Mouse (Mus musculus) heart, embryonic 13.5 days (tissue): ENCODE data around the gene Cd99l2. TPM values are rescaled to one million over a fixed set of nuclear protein-coding genes. Genes with fewer than 3 reads are reported as not detected.
"Not testable (repeated sequence)": the region's sequence is repeated elsewhere in the genome, so short reads cannot be mapped to it uniquely, and the experiment has no call there.

ENCODE experiments used
- ATAC-seq: fragments of 200-750 bp; cut with Nextera tagmentation; 2 replicates; pipeline ENCODE4 v1.8.0; 2017; ENCODE audit warnings: moderate TSS enrichment; ENCODE audit not compliant: insufficient number of reproducible peaks, low FRiP score, low TSS enrichment; ENCODE audit errors: extremely low read depth
- H3K27ac ChIP-seq: fragments of 300-500 bp; sonication (generic); replicated peaks from 2 replicates; pipeline ENCODE4 v1.5.1; 2015; ENCODE audit warnings: moderate library complexity, mild to moderate bottlenecking, inconsistent platforms
- H3K27me3 ChIP-seq: fragments of 300-500 bp; sonication (generic); replicated peaks from 2 replicates; pipeline ENCODE4 v1.6.1; 2015; ENCODE audit warnings: mild to moderate bottlenecking, inconsistent platforms
- H3K36me3 ChIP-seq: fragments of 300-500 bp; sonication (generic); 2 replicates; pipeline ENCODE4 v1.6.1; 2015; ENCODE audit warnings: mild to moderate bottlenecking, inconsistent platforms
- H3K4me1 ChIP-seq: fragments of 300-500 bp; sonication (generic); 2 replicates; pipeline ENCODE4 v1.6.1; 2015; ENCODE audit warnings: inconsistent platforms
- H3K4me2 ChIP-seq: fragments of 300-500 bp; sonication (generic); 2 replicates; pipeline ENCODE4 v1.6.1; 2015; ENCODE audit warnings: inconsistent platforms, mild to moderate bottlenecking, moderate library complexity
- H3K4me3 ChIP-seq: fragments of 300-500 bp; sonication (generic); 2 replicates; pipeline ENCODE4 v1.5.1; 2015; ENCODE audit warnings: moderate library complexity, mild to moderate bottlenecking, inconsistent platforms
- H3K9ac ChIP-seq: fragments of 300-500 bp; sonication (generic); 2 replicates; pipeline ENCODE4 v1.6.1; 2015; ENCODE audit warnings: inconsistent platforms, mild to moderate bottlenecking, moderate library complexity
- H3K9me3 ChIP-seq: fragments of 300-500 bp; sonication (generic); 2 replicates; pipeline ENCODE4 v1.6.1; 2016; ENCODE audit warnings: inconsistent platforms
- WGBS: fragments of 180-500 bp; shearing (Covaris S2); methylation state at CpG from one replicate; pipeline ENCODE4 v1.1.7; 2015; ENCODE audit warnings: mixed read lengths; 5-methylcytosine and 5-hydroxymethylcytosine counted together
- polyA plus RNA-seq: library from polyadenylated mRNA; unstranded; fragments of >200 nt; fragmentation: Nextera tagmentation; extraction: Ambion mirVana; gene quantifications from 2 replicates; pipeline ENCODE4 v1.2.1, GENCODE M21; 2015

The Cd99l2 gene
- polyA plus RNA-seq, 1 experiment from 2014 or later, result 30.6 TPM

DNA sequence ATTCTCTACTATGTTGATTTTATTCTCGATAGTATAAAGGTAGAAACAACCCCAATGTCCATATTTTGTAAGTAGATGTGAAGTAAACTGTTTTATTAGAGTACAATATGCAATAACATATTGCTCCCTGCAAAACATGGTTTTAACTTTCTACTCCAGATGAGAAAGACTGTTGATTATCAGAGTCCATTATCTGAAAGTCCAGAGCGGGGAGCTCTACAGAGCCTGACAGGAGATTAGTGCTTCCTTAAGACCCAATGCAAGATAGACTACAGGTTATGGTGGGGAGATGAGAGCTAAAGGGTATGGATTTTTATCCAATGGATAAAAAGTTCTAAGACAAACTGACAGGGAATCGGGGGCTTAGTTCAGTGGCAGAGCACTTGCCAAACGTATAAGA is 26.6 kb upstream of the Cd99l2 start:
- Histone ChIP-seq H3K9me3 (no peaks in the 10 kb centered on the region), H3K4me1 (no peaks in the 10 kb centered on the region), H3K36me3 (no peaks in the 10 kb centered on the region), H3K4me3 (no peak overlapping the region), H3K27me3 (peaks cover 19% of the 10 kb centered on the region), H3K27ac (no peak overlapping the region), H3K9ac (no peak overlapping the region), H3K4me2 (no peak overlapping the region)
- WGBS, result 70% methylated on average over 4 of the region's 4 CpGs
- ATAC-seq, result no peak

DNA sequence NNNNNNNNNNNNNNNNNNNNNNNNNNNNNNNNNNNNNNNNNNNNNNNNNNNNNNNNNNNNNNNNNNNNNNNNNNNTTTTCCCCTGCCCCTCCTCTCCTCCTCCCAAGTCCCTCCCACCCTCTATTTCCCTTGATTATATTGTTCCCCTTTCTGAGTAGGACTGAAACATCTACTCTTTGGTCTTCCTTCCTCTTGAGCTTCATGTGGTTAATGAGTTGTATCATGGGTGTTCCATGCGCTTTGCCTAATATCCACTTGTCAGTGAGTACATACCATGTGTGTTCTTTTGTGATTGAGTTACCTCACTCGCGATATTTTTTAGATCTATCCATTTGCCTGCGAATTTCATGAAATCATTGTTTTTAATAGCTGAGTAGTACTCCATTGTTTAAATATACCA is 13.9 kb upstream of the Cd99l2 start:
- H3K9ac ChIP-seq, H3K27ac ChIP-seq, H3K4me1 ChIP-seq, H3K4me2 ChIP-seq, H3K4me3 ChIP-seq, H3K36me3 ChIP-seq, ATAC-seq, H3K9me3 ChIP-seq, H3K27me3 ChIP-seq: not testable (repeated sequence)
- 84% methylated on average over 4 of the region's 4 CpGs for WGBS

DNA sequence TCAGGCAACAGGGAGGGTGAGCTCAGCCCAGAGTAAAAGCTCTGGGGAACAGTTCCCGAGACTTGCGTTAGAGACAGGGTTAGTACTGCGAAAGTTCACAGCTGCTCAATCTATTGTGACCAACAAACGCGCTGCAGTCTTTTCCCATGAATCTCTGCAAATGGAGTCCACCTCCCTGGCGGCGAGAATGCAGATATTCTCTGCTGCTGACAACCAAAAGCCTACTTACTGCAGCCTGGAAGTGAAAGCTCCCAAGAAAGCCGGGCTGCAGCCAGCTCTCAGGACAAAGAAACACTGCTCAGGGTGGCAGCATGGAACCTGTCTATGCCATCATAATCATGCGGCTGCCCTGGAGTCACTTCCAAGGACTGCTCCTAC is 619 bp upstream of the Cd99l2 start:
- H3K4me3 ChIP-seq, result peak overlapping the region; percentile 63
- no peaks in the 10 kb centered on the region for H3K9me3 ChIP-seq
- no peak for ATAC-seq
- 14% methylated on average over 9 of the region's 9 CpGs for WGBS
- H3K9ac ChIP-seq, result peak overlapping the region; percentile 85
- H3K4me1 ChIP-seq, result peaks cover 15% of the 10 kb centered on the region; the same call in 1 of the 2 replicates
- H3K27ac ChIP-seq, result peak overlapping the region; percentile 95
- no peaks in the 10 kb centered on the region for H3K36me3 ChIP-seq
- H3K4me2 ChIP-seq, result peak overlapping the region; percentile 73
- H3K27me3 ChIP-seq, result peaks cover 5% of the 10 kb centered on the region

DNA sequence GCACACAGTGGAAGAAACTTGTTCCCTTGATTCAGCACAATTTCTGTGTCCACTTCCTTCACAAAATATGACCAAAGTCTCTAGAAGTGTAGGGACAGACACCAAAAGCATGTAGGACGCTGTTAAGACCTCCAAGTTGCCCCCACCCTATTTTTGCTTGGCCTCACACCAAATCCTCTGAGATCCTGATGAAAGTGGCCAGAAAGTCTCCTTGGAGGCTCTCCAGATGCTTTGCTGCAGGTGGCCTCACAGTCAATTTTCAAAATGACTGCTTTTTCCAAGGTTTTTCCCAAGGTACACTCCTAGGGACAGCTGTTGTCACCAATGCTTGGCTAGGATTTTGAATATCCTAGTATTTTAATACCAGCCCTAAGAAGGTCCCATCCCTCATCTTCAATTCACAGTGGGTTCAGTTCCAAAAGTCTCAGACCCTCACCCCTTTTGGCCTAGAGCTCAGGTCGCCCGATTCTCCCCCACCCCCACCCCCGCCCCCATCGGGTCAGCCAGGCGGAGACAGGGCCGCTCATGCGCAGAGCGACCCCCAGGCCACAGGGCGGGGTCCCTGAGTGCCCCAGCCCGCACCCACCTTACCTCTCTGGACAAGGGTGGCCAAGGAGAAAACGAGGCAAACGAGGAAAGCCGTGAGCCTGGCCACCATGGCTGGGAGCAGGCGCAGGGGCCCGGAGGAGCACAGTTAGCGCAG is 567 bp downstream of the Cd99l2 start:
- Histone ChIP-seq H3K4me3 (peak overlapping the region; percentile 63), H3K36me3 (no peaks in the 10 kb centered on the region), H3K4me1 (peaks cover 15% of the 10 kb centered on the region; the same call in 1 of the 2 replicates), H3K27me3 (no peaks in the 10 kb centered on the region; the same call in 1 of the 2 replicates), H3K4me2 (peak overlapping the region; percentile 73), H3K9ac (peak overlapping the region; percentile 85), H3K9me3 (no peaks in the 10 kb centered on the region), H3K27ac (peak overlapping the region; percentile 95)
- WGBS, result 14% methylated on average over 16 of the region's 17 CpGs
- peak; percentile 69 for ATAC-seq

DNA sequence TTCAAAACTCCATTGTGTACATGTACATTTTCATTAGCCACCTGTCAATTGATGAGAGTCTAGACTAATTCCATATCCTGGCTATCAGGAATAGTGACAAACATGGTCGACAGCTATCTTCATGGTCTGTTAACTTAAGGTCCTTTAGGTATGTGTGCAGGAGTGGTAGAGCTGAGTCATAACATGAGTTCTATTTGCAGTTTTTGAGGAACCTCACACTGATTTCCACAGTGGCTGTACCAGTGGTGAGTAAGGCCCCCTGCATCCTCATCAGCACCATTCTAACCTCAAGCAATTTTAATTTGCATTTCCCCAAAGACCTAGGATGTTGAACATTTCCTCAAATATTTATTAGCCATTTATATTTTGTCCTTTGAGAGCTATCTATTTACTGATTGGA is 3.3 kb downstream of the Cd99l2 start:
- no peak for ATAC-seq
- no peak overlapping the region for H3K9ac ChIP-seq
- no peak overlapping the region for H3K4me2 ChIP-seq
- H3K27ac ChIP-seq, result no peak overlapping the region
- H3K9me3 ChIP-seq, result no peaks in the 10 kb centered on the region
- 67% methylated on average over 1 of the region's 1 CpGs for WGBS
- H3K27me3 ChIP-seq, result no peaks in the 10 kb centered on the region
- peaks cover 15% of the 10 kb centered on the region; the same call in 1 of the 2 replicates for H3K4me1 ChIP-seq
- no peaks in the 10 kb centered on the region for H3K36me3 ChIP-seq
- no peak overlapping the region for H3K4me3 ChIP-seq

DNA sequence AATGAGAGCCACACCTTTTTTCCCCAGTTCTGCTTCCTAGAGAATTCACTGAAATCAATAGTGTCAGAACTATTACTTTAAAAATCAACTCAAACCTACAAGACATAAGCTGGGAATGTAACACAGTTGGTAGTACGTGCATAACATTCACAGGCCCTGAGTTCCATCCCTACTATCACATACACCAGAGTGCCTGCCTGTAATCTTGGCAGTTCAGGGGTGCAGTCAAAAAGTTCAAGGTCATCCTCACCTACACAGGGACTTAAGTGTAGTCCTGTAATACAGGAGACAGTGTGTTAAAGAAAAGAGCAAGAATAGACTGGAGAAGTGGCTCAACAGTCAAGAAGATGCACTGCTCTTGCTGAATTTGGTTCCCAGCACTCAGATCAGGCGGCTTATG is 10.4 kb downstream of the Cd99l2 start:
- no peaks in the 10 kb centered on the region for H3K27me3 ChIP-seq
- no peaks in the 10 kb centered on the region for H3K36me3 ChIP-seq
- no peaks in the 10 kb centered on the region for H3K4me1 ChIP-seq
- H3K27ac ChIP-seq, result no peak overlapping the region
- H3K4me2 ChIP-seq, result no peak overlapping the region
- no peak overlapping the region for H3K4me3 ChIP-seq
- no peaks in the 10 kb centered on the region for H3K9me3 ChIP-seq
- ATAC-seq, result no peak
- 76% methylated on average over 2 of the region's 2 CpGs for WGBS
- H3K9ac ChIP-seq, result no peak overlapping the region

DNA sequence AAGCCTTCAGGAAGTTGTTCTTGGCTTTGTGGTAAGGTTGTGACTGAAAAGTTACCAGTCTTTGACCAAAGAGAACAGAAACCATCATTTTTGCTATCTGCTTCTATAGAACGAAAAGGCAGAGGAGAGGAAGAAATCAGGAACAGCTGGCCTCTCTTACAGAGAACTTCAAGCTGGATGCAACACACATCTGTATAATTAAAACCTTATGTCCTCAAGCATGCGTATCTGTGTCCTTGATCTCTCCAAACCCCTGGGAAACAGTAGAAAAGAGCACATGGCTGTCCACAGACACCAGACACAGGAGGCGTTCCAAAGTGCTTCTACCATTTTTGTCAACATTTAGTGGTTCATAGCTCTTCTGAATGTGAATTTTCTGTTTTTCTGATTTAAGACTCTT is 16.7 kb downstream of the Cd99l2 start:
- no peak for ATAC-seq
- no peaks in the 10 kb centered on the region for H3K9me3 ChIP-seq
- no peaks in the 10 kb centered on the region for H3K27me3 ChIP-seq
- H3K9ac ChIP-seq, result no peak overlapping the region
- no peaks in the 10 kb centered on the region; the same call in 1 of the 2 replicates for H3K4me1 ChIP-seq
- H3K4me3 ChIP-seq, result no peak overlapping the region
- H3K27ac ChIP-seq, result no peak overlapping the region
- WGBS, result 71% methylated on average over 3 of the region's 3 CpGs
- H3K36me3 ChIP-seq, result no peaks in the 10 kb centered on the region
- no peak overlapping the region for H3K4me2 ChIP-seq

DNA sequence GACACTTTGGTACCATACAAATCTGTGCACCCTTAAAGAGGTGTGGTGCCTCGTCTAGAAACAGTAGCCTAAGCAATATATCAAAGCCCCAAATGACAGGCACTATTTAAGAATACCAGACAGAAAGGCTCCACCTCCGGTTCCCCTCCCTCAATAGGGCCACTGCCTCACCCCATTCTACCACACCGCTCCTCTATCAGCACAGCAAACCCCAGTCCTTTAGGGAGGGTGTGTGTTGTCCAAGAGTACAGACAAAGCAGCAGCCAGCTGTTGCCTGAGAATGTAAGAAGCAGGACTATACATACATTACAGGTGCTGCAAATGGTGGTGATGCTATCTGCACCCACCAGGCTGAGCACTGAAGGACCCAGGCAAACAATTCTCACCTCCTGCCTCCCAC is 17.2 kb downstream of the Cd99l2 start:
- 64% methylated on average over 3 of the region's 3 CpGs for WGBS
- no peaks in the 10 kb centered on the region for H3K9me3 ChIP-seq
- no peaks in the 10 kb centered on the region for H3K36me3 ChIP-seq
- ATAC-seq, result no peak
- no peaks in the 10 kb centered on the region; the same call in 1 of the 2 replicates for H3K4me1 ChIP-seq
- H3K27me3 ChIP-seq, result no peaks in the 10 kb centered on the region
- no peak overlapping the region for H3K4me2 ChIP-seq
- H3K9ac ChIP-seq, result no peak overlapping the region
- no peak overlapping the region for H3K27ac ChIP-seq
- H3K4me3 ChIP-seq, result no peak overlapping the region

DNA sequence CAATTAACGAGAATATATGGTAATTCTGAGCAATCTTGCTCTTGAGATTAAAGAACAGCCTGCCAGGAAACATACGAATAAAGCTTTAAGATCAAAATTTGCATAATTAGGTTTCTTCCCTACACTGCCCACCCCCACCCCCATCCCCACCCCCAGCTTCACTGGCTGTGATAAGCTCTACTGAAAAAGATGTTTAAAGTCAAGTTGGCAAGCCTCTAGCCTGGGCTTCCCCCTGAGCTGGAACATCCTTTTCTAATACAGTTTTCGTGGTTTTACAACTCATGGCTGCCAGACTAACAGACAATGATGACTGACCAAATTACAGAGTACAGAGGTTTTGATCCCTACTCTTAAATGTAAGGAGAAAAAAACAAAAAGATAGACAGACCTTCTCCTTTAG is 17.6 kb downstream of the Cd99l2 start:
- 82% methylated on average over 3 of the region's 3 CpGs for WGBS
- H3K4me3 ChIP-seq, result no peak overlapping the region
- no peak for ATAC-seq

DNA sequence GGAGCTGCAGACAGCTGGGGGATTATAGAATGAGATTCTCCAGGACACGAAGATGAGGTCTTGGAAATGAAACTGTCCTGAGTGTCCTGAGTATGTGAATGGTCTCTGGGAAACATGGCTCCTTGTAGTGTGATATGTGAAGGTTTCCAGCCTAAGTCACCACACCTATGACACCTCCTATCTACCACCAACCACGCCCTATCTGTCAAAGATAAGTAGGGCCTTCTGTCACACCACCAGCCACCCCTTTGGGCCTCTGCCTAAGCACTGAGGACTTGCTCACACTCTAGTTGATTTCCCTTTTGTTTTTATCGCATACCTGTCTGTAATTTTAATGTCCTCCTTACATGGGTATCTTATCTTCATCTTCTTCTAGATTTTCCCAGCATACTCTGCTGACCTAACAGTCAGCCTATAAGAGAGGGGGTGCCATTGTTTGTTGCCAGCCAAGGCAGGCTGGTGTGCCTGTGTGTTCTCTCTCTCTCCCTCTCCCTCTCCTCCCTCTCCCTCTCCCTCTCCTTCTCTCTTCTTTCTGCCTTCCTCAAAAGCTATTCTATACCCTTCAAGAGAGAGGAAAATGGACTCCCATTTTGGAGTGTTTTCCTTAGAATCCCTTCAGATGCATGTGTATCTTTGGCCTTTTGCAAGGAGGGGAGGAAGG is 18.2 kb downstream of the Cd99l2 start:
- no peaks in the 10 kb centered on the region for H3K27me3 ChIP-seq
- 56% methylated on average over 3 of the region's 3 CpGs for WGBS

More for the DNA sequence above, 17.6 kb downstream of the Cd99l2 start:
- Histone ChIP-seq H3K27me3 (no peaks in the 10 kb centered on the region), H3K27ac (no peak overlapping the region), H3K4me1 (no peaks in the 10 kb centered on the region; the same call in 1 of the 2 replicates), H3K9me3 (no peaks in the 10 kb centered on the region), H3K36me3 (no peaks in the 10 kb centered on the region), H3K9ac (no peak overlapping the region), H3K4me2 (no peak overlapping the region)

DNA sequence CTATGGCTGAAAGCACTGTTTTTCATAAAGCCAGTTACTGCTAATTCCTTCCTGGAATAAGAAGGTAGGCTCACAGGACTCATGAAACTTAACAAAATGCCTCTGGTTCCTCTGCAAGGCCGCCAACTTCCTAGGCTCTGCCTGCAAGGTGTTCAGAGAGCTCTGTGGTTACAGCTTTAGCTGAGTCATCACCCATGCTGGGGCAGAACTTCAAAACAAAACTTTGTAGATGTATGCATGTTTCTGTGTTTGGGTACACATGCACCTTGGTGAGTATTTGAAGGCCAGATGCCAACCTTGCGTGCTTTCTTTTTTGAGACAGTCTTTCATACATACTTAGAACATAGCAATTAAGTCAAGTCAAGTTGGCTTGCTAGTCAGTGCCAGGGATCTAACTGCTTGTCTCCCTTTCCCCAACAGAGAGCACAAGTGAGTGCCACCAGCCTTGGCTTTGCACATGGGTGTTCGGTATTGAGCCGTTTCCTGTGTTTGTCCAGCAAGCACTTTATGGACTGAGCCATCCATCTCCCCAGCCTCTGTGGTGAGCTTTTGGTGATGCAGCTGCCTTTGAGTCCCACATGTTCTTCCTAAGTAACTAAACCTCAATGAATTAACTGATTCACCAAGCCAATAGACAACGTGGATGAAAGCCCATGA is 23.9 kb downstream of the Cd99l2 start:
- no peak for ATAC-seq
- H3K4me3 ChIP-seq, result no peak overlapping the region
- H3K27me3 ChIP-seq, result no peaks in the 10 kb centered on the region
- no peak overlapping the region for H3K4me2 ChIP-seq
- peaks cover 22% of the 10 kb centered on the region for H3K4me1 ChIP-seq
- no peaks in the 10 kb centered on the region for H3K9me3 ChIP-seq
- H3K27ac ChIP-seq, result no peak overlapping the region
- H3K9ac ChIP-seq, result no peak overlapping the region
- no peaks in the 10 kb centered on the region for H3K36me3 ChIP-seq
- 90% methylated on average over 5 of the region's 5 CpGs for WGBS

More for the DNA sequence above, 18.2 kb downstream of the Cd99l2 start:
- Histone ChIP-seq H3K36me3 (no peaks in the 10 kb centered on the region), H3K9me3 (no peaks in the 10 kb centered on the region), H3K4me1 (no peaks in the 10 kb centered on the region; the same call in 1 of the 2 replicates), H3K27ac (no peak overlapping the region), H3K4me3 (no peak overlapping the region), H3K4me2 (no peak overlapping the region), H3K9ac (no peak overlapping the region)
- ATAC-seq, result no peak
